Mouse (Mus musculus): Measurements from ENCODE around the gene Tmem170. TPM values are rescaled to one million over a fixed set of nuclear protein-coding genes. Genes with fewer than 3 reads are reported as not detected.
"Not testable (repeated sequence)": the region's sequence is repeated elsewhere in the genome, so short reads cannot be mapped to it uniquely, and the experiment has no call there.

Tmem170 gene
- total RNA-seq, 2 experiments from 2014 or later: 2.6 to 3.1 TPM

GRCm38 (mm10) chr8:111883615-111884014 is 7.1 kb upstream of the Tmem170 start:
- no peak for DNase-seq (ENCODE audit: extremely low spot score in 1 of 2, low spot score in 2 of 2)
- intact Hi-C loops (cut with DNase I): loop anchor here (10.0 kb wide), 1 partner anchor 101 kb away; no protein-coding TSS in a partner anchor

GRCm38 (mm10) chr8:111881591-111881990 is 5.0 kb upstream of the Tmem170 start:
- peak in 1 of 2 experiments; percentile 49 for DNase-seq (ENCODE audit: extremely low spot score in 1 of 2, low spot score in 2 of 2)
- intact Hi-C loops (cut with DNase I): loop anchor here (10.0 kb wide), 1 partner anchor 103 kb away; no protein-coding TSS in a partner anchor

- intact Hi-C loops (cut with DNase I): no loop called here
Observed at GRCm38 (mm10) chr8:111877711-111878110, 1.2 kb upstream of the Tmem170 start.

GRCm38 (mm10) chr8:111875758-111876157 is 792 bp downstream of the Tmem170 start:
- no peak for DNase-seq (ENCODE audit: extremely low spot score in 1 of 2, low spot score in 2 of 2)
- intact Hi-C loops (cut with DNase I): no loop called here

More at GRCm38 (mm10) chr8:111877711-111878110, 1.2 kb upstream of the Tmem170 start:
- no peak for DNase-seq (ENCODE audit: extremely low spot score in 1 of 2, low spot score in 2 of 2)

GRCm38 (mm10) chr8:111871278-111871677 is 5.3 kb downstream of the Tmem170 start:
- intact Hi-C loops (cut with DNase I): no loop called here
- DNase-seq (ENCODE audit: extremely low spot score in 1 of 2, low spot score in 2 of 2): no peak

GRCm38 (mm10) chr8:111870379-111870778 is 6.2 kb downstream of the Tmem170 start:
- no peak for DNase-seq (ENCODE audit: extremely low spot score in 1 of 2, low spot score in 2 of 2)
- intact Hi-C loops (cut with DNase I): no loop called here

GRCm38 (mm10) chr8:111868664-111869063 is 7.9 kb downstream of the Tmem170 start:
- no peak for DNase-seq (ENCODE audit: extremely low spot score in 1 of 2, low spot score in 2 of 2)
- intact Hi-C loops (cut with DNase I): no loop called here

GRCm38 (mm10) chr8:111865857-111866256 is 10.7 kb downstream of the Tmem170 start:
- intact Hi-C loops (cut with DNase I): no loop called here
- no peak for DNase-seq (ENCODE audit: extremely low spot score in 1 of 2, low spot score in 2 of 2)

- DNase-seq (ENCODE audit: extremely low spot score in 1 of 2, low spot score in 2 of 2): no peak
- intact Hi-C loops (cut with DNase I): no loop called here
Observed at GRCm38 (mm10) chr8:111865130-111865852, 11.3 kb downstream of the Tmem170 start.

- DNase-seq (ENCODE audit: extremely low spot score in 1 of 2, low spot score in 2 of 2): no peak
- intact Hi-C loops (cut with DNase I): no loop called here
Observed at GRCm38 (mm10) chr8:111864648-111865047, 11.9 kb downstream of the Tmem170 start.

- intact Hi-C loops (cut with DNase I): no loop called here
- DNase-seq (ENCODE audit: extremely low spot score in 1 of 2, low spot score in 2 of 2): no peak
Observed at GRCm38 (mm10) chr8:111863280-111863679, 13.3 kb downstream of the Tmem170 start.

- DNase-seq (ENCODE audit: extremely low spot score in 1 of 2, low spot score in 2 of 2): no peak
- intact Hi-C loops (cut with DNase I): no loop called here
Observed at GRCm38 (mm10) chr8:111855977-111856376, 20.6 kb downstream of the Tmem170 start.

GRCm38 (mm10) chr8:111853861-111854501 is 22.6 kb downstream of the Tmem170 start, which contains the start of gene Cfdp1:
Cfdp1 (minus strand) TSS chr8:111854291.
- intact Hi-C loops (cut with DNase I): no loop called here
- DNase-seq (ENCODE audit: extremely low spot score in 1 of 2, low spot score in 2 of 2): peak; percentile 97

- DNase-seq (ENCODE audit: extremely low spot score in 1 of 2, low spot score in 2 of 2); intact Hi-C loops (cut with DNase I): not testable (repeated sequence)
Observed at GRCm38 (mm10) chr8:111853219-111853618, 23.3 kb downstream of the Tmem170 start.

- intact Hi-C loops (cut with DNase I): no loop called here
- DNase-seq (ENCODE audit: extremely low spot score in 1 of 2, low spot score in 2 of 2): no peak
Observed at GRCm38 (mm10) chr8:111846746-111847145, 29.8 kb downstream of the Tmem170 start.

- no peak for DNase-seq (ENCODE audit: extremely low spot score in 1 of 2, low spot score in 2 of 2)
- intact Hi-C loops (cut with DNase I): no loop called here
Observed at GRCm38 (mm10) chr8:111835540-111835939, 41.0 kb downstream of the Tmem170 start.

- intact Hi-C loops (cut with DNase I): no loop called here
- no peak for DNase-seq (ENCODE audit: extremely low spot score in 1 of 2, low spot score in 2 of 2)
Observed at GRCm38 (mm10) chr8:111834011-111834410, 42.5 kb downstream of the Tmem170 start.

GRCm38 (mm10) chr8:111832983-111833382 is 43.6 kb downstream of the Tmem170 start:
- intact Hi-C loops (cut with DNase I): no loop called here
- DNase-seq (ENCODE audit: extremely low spot score in 1 of 2, low spot score in 2 of 2): no peak

GRCm38 (mm10) chr8:111831996-111832395 is 44.6 kb downstream of the Tmem170 start:
- intact Hi-C loops (cut with DNase I): no loop called here
- DNase-seq (ENCODE audit: extremely low spot score in 1 of 2, low spot score in 2 of 2): no peak

- DNase-seq (ENCODE audit: extremely low spot score in 1 of 2, low spot score in 2 of 2): no peak
- intact Hi-C loops (cut with DNase I): loop anchor here (5.0 kb wide), 1 partner anchor 151 kb away; no protein-coding TSS in a partner anchor
Observed at GRCm38 (mm10) chr8:111828595-111828994, 48.0 kb downstream of the Tmem170 start.

All from left cerebral cortex, postnatal 10 days (tissue).